Mouse (Mus musculus) lung, embryonic 15.5 days (tissue): ENCODE data around the gene Gm49368. TPM values are rescaled to one million over a fixed set of nuclear protein-coding genes. Genes with fewer than 3 reads are reported as not detected.
"Not testable (repeated sequence)": the region's sequence is repeated elsewhere in the genome, so short reads cannot be mapped to it uniquely, and the experiment has no call there.

Experiments
- ATAC-seq: fragments of 200-750 bp; cut with Nextera tagmentation; 2 replicates; pipeline ENCODE4 v1.8.0; 2017; ENCODE audit warnings: moderate number of reproducible peaks, borderline replicate concordance; ENCODE audit not compliant: low FRiP score, low TSS enrichment; ENCODE audit errors: extremely low read depth
- H3K27ac ChIP-seq: fragments of 300-500 bp; sonication (generic); 2 replicates; pipeline ENCODE4 v1.5.1; 2015; ENCODE audit warnings: moderate library complexity, mild to moderate bottlenecking, inconsistent platforms
- H3K27me3 ChIP-seq: fragments of 300-500 bp; sonication (generic); 2 replicates; pipeline ENCODE4 v1.6.1; 2015; ENCODE audit warnings: inconsistent platforms
- H3K36me3 ChIP-seq: fragments of 300-500 bp; sonication (generic); 2 replicates; pipeline ENCODE4 v1.6.1; 2015; ENCODE audit warnings: inconsistent platforms
- H3K4me1 ChIP-seq: fragments of 300-500 bp; sonication (generic); 2 replicates; pipeline ENCODE4 v1.6.1; 2015; ENCODE audit warnings: inconsistent platforms
- H3K4me2 ChIP-seq: fragments of 300-500 bp; sonication (generic); 2 replicates; pipeline ENCODE4 v1.6.1; 2015; ENCODE audit warnings: inconsistent platforms, mild to moderate bottlenecking, moderate library complexity
- H3K4me3 ChIP-seq: fragments of 300-500 bp; sonication (generic); 2 replicates; pipeline ENCODE4 v1.5.1; 2015; ENCODE audit warnings: mild to moderate bottlenecking, inconsistent platforms
- H3K9ac ChIP-seq: fragments of 300-500 bp; sonication (generic); 2 replicates; pipeline ENCODE4 v1.6.1; 2015; ENCODE audit warnings: inconsistent platforms
- H3K9me3 ChIP-seq: fragments of 300-500 bp; sonication (generic); 2 replicates; pipeline ENCODE4 v1.6.1; 2016; ENCODE audit warnings: inconsistent platforms
- WGBS: fragments of 180-500 bp; shearing (Covaris S2); methylation state at CpG from one replicate; pipeline ENCODE4 v1.1.7; 2015; 5-methylcytosine and 5-hydroxymethylcytosine counted together
- polyA plus RNA-seq: library from polyadenylated mRNA; unstranded; fragments of >200 nt; fragmentation: Nextera tagmentation; extraction: Ambion mirVana; gene quantifications from 2 replicates; pipeline ENCODE4 v1.2.1, GENCODE M21; 2015

The Gm49368 gene
- polyA plus RNA-seq, 1 experiment from 2014 or later, result not detected

DNA sequence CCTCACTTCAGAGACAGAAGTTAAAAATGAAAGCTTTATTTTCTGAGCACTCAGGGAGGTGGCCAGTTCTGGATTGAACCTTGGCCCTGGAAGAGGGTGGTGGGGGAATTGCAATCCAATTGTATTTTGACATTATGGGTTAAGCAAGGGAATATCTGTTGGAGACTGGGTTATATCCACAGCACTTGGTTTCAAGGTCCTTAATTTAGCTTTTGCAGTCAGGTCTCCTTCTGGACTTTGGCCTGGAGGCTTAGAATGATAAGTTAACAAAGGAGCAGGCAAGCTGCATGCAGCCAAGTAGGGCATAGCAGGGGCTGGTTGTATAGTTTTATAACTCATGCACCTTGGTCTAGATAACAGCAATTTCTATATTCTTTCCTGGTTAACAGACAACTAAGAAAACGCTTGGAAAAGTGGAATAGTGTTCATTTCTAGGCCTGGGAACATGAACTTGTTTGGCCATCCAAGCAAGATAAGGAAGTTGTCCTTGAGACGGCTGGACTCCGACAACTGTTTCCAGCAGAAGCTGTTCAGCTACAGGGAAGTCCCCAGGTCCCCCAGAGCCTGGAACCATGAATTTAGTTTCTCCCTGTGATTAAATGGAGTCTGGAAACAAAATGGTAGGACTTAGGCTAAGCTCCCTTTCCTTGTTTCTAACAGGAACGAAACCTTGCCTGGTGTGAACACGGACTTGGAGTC lies 30.0 kb upstream of the Gm49368 start:
- no peak overlapping the region for H3K9ac ChIP-seq
- no peaks in the 10 kb centered on the region for H3K4me1 ChIP-seq
- no peak overlapping the region for H3K4me2 ChIP-seq
- no peaks in the 10 kb centered on the region for H3K36me3 ChIP-seq
- H3K27me3 ChIP-seq, result no peaks in the 10 kb centered on the region
- no peaks in the 10 kb centered on the region for H3K9me3 ChIP-seq
- 83% methylated on average over 5 of the region's 5 CpGs for WGBS
- no peak overlapping the region for H3K4me3 ChIP-seq
- no peak overlapping the region for H3K27ac ChIP-seq
- ATAC-seq, result no peak

DNA sequence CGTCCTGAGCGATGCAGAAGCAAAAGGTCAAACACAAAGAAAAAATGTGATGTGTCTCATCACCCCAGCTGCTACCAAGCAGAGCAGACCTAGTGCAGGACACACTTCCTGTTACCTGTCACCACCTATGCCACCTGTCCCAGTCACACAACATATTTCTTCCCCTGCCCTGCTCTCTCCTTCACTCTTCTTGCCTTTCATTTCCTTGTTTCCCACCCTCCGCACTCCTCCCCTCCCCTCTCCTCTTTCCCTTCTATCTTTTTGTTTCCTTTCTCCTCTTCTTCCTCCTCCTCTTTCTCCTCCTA lies 29.5 kb upstream of the Gm49368 start:
- 82% methylated on average over 3 of the region's 3 CpGs for WGBS
- Histone ChIP-seq H3K4me1 (no peaks in the 10 kb centered on the region), H3K36me3 (no peaks in the 10 kb centered on the region), H3K9me3 (no peaks in the 10 kb centered on the region), H3K4me2 (no peak overlapping the region), H3K4me3 (no peak overlapping the region), H3K9ac (no peak overlapping the region), H3K27ac (no peak overlapping the region), H3K27me3 (no peaks in the 10 kb centered on the region)
- ATAC-seq, result no peak

DNA sequence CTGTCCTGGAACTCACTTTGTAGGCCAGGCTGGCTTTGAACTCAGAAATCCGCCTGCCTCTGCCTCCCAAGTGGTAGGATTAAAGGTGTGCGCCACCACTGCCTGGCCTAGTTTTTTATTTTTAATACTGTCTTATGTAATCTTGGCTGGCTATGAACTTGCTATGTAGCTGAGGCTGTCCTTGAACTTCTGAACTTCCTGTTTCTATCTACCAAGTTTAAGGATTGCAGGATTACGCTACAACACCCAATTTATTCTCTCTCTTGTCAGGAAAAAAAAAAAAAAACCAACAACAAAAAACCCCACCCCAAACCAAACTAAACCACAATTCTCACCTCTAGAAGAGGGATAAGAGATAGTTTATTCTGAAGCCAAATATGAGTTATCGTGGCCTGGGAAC lies 28.9 kb upstream of the Gm49368 start:
- WGBS, result 86% methylated on average over 4 of the region's 4 CpGs
- no peak overlapping the region for H3K9ac ChIP-seq
- no peaks in the 10 kb centered on the region for H3K9me3 ChIP-seq
- no peaks in the 10 kb centered on the region for H3K36me3 ChIP-seq
- no peak overlapping the region for H3K27ac ChIP-seq
- H3K27me3 ChIP-seq, result no peaks in the 10 kb centered on the region
- H3K4me1 ChIP-seq, result no peaks in the 10 kb centered on the region
- no peak overlapping the region for H3K4me3 ChIP-seq
- no peak for ATAC-seq
- H3K4me2 ChIP-seq, result no peak overlapping the region

DNA sequence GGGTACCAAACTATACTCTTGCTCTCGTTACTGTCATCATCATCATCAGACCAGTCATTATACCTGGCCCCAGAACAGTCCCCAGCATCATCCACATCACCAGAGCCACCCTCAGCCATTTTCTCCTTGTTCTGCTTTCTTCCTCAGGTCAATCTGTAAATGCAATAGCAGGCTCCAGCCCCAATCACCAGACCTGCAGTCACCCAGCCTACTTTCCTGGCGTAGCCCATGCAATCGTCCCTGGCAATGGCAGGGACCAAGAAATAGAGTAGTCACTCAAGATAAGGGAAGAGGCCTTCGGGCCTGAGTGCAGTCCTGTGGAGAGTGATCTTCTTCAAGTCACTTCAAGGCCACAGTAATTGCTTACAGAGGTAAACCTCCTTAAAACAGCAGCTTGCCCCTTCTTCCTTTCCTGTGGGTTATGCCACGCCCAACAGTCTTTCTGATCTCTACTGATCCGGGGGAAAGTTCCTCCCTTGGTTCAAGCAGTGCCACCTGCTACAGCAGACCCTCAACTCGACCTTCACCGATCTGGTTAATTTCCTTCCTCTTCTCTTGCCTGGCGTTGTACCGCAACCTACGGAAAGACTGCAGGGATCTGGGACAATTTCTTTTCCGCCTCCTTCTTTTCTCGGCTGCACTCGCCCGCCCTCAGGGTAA lies 20.2 kb upstream of the Gm49368 start:
- not testable (repeated sequence) for H3K9me3 ChIP-seq, H3K27me3 ChIP-seq
- WGBS, result 77% methylated on average over 15 of the region's 15 CpGs

DNA sequence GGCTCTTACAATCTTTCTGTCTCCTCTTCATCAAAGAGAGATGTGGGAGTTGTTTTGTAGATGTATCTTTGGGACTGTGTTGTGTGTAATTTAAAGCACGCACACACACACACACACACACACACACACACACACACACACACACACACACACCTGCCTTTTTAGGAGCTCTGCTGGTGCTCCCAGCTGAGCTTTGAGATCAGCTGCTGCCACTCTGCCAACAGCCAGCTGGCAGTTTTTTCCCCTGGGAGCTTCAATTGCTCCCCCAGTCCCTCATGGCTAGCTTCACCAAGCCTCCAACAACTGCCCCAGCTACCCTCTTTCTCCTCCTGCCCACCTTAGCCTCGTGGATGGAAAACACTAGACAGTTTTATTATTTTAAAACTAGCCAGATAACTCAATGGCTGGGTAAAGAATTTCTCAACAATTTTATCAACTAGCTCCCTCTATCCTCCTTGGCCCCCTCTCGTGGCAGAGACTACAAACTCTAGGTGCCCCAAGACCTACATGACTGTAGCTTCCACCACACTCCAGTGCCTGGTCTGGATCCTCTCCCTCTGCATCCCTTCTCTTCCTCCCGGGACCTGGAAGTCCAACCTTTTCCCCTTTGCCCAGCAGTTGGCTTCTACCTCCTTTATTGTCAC lies 18.2 kb upstream of the Gm49368 start:
- no peaks in the 10 kb centered on the region for H3K36me3 ChIP-seq
- H3K4me1 ChIP-seq, result no peaks in the 10 kb centered on the region
- no peak overlapping the region for H3K4me2 ChIP-seq
- no peak for ATAC-seq
- H3K9me3 ChIP-seq, result no peaks in the 10 kb centered on the region
- H3K27me3 ChIP-seq, result no peaks in the 10 kb centered on the region
- no peak overlapping the region for H3K4me3 ChIP-seq
- WGBS, result 54% methylated on average over 4 of the region's 4 CpGs
- H3K9ac ChIP-seq, result no peak overlapping the region
- no peak overlapping the region for H3K27ac ChIP-seq

More for the DNA sequence above, 20.2 kb upstream of the Gm49368 start:
- not testable (repeated sequence) for ATAC-seq, H3K27ac ChIP-seq, H3K4me2 ChIP-seq, H3K4me1 ChIP-seq, H3K36me3 ChIP-seq, H3K9ac ChIP-seq, H3K4me3 ChIP-seq

DNA sequence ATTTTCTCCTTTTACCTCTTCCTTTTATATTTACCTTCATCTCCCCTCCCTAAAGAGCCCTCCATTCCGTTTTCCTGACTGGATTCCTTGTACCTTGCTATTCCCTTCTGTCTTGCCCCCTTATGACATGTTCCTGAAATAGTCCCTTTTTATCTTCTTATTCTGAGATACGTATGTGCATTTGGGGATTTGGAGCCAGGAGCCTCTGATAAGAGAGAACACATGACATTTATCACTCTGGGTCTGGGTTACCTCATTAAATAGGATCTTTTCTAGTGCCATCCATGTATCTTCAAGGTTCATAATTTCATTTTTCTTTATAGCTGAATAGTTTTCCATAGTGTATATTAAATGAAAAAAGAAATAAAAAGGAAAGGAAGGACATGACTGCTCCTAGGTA lies 16.8 kb upstream of the Gm49368 start:
- Histone ChIP-seq H3K4me1 (no peaks in the 10 kb centered on the region), H3K36me3 (no peaks in the 10 kb centered on the region), H3K27me3 (no peaks in the 10 kb centered on the region), H3K9ac (no peak overlapping the region), H3K4me3 (no peak overlapping the region), H3K9me3 (no peaks in the 10 kb centered on the region), H3K4me2 (no peak overlapping the region), H3K27ac (no peak overlapping the region)
- 44% methylated on average over 2 of the region's 2 CpGs for WGBS
- no peak for ATAC-seq

DNA sequence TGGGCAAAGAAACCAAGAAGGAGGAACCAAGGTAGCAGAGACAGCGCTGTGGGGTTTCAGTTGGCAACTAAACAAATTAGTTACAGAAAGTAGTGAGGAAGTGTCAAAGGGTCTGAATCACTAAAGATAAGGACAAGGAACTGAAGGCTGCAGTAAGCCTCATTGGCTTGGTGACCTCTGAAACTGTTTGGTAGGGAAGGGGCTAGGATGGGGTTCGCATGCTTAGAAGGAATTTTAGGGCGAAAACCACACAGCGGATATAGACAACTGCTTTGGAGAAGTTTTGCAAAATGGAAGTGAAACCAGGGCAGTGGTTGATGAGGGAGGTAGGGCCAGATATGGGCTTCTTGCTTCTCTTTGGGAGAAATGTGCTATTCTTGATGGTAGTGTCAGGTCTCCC lies 13.7 kb upstream of the Gm49368 start:
- no peak for ATAC-seq
- H3K27ac ChIP-seq, result no peak overlapping the region
- 83% methylated on average over 4 of the region's 4 CpGs for WGBS

DNA sequence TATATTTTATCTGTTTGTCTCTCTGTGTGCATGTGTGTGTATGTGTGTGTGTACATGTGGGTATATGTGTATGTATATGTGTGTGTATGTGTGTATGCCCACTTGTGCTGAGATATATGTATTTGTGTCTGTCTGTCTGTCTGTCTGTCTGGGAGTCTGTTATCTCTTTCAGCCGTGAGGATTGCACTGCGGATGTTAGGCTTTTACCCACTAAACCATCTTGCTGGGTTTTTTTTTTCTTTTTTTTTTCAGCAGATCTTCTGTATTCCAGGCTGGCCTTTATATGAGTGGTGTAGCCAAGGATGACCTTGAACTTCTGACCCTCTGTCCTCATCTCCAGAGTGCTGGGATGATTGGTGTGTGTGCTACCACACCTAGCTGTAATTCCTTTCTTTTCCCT lies 13.2 kb upstream of the Gm49368 start:
- Histone ChIP-seq H3K9ac (no peak overlapping the region), H3K4me2 (no peak overlapping the region), H3K4me3 (no peak overlapping the region), H3K36me3 (no peaks in the 10 kb centered on the region), H3K9me3 (no peaks in the 10 kb centered on the region), H3K4me1 (no peaks in the 10 kb centered on the region), H3K27me3 (no peaks in the 10 kb centered on the region), H3K27ac (no peak overlapping the region)
- WGBS, result 76% methylated on average over 2 of the region's 2 CpGs
- ATAC-seq, result no peak

More for the DNA sequence above, 13.7 kb upstream of the Gm49368 start:
- no peaks in the 10 kb centered on the region for H3K36me3 ChIP-seq
- no peaks in the 10 kb centered on the region for H3K9me3 ChIP-seq
- no peaks in the 10 kb centered on the region for H3K4me1 ChIP-seq
- no peaks in the 10 kb centered on the region for H3K27me3 ChIP-seq
- H3K9ac ChIP-seq, result no peak overlapping the region
- no peak overlapping the region for H3K4me2 ChIP-seq
- H3K4me3 ChIP-seq, result no peak overlapping the region

DNA sequence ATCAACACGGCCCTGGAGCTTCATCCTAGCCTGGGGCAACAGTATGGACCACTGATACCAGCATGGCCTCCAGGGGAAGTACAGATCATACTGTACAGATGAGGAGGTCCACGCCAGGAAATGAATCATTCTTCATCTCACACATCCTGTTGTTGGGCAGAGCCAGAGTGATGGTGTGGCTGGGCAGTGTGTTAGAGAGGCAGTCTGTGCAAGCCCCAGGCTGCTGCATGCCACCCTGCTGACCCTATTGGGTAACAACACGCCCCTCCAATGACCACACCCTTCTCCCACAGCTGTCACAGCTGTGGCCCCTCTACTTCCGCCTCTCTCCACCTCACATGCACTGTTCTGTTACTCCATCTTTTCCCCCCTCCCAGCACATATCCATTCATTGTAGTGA lies 11.7 kb upstream of the Gm49368 start:
- no peak overlapping the region for H3K27ac ChIP-seq
- no peaks in the 10 kb centered on the region for H3K36me3 ChIP-seq
- no peak for ATAC-seq
- H3K9ac ChIP-seq, result no peak overlapping the region
- 48% methylated on average over 4 of the region's 4 CpGs for WGBS
- no peak overlapping the region for H3K4me3 ChIP-seq
- no peaks in the 10 kb centered on the region for H3K27me3 ChIP-seq
- H3K9me3 ChIP-seq, result no peaks in the 10 kb centered on the region
- no peak overlapping the region for H3K4me2 ChIP-seq
- H3K4me1 ChIP-seq, result no peaks in the 10 kb centered on the region

DNA sequence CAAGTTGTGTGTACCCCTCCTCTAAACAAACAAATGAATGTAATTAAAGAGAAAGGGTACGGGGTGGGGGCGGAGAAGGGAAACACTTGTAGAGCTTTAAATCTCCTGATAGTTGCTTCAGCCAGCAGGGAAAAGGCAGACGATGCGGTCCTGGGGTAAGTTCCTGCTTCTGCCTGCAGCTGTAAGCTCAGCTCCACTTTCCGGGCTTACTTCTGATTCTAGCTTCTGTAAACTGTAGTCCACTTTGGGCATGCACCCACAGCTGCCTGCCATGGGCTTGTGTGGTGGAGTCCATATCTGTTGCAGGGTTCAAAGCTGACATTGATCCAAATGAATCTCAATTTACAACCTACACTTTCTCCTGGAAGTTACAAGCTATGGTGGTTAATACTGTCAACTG lies 9.4 kb upstream of the Gm49368 start:
- H3K27me3 ChIP-seq, result no peaks in the 10 kb centered on the region
- H3K4me3 ChIP-seq, result no peak overlapping the region
- WGBS, result 51% methylated on average over 5 of the region's 5 CpGs
- ATAC-seq, result no peak
- no peaks in the 10 kb centered on the region for H3K4me1 ChIP-seq
- no peaks in the 10 kb centered on the region for H3K36me3 ChIP-seq
- no peaks in the 10 kb centered on the region for H3K9me3 ChIP-seq
- no peak overlapping the region for H3K9ac ChIP-seq
- H3K4me2 ChIP-seq, result no peak overlapping the region
- no peak overlapping the region for H3K27ac ChIP-seq

DNA sequence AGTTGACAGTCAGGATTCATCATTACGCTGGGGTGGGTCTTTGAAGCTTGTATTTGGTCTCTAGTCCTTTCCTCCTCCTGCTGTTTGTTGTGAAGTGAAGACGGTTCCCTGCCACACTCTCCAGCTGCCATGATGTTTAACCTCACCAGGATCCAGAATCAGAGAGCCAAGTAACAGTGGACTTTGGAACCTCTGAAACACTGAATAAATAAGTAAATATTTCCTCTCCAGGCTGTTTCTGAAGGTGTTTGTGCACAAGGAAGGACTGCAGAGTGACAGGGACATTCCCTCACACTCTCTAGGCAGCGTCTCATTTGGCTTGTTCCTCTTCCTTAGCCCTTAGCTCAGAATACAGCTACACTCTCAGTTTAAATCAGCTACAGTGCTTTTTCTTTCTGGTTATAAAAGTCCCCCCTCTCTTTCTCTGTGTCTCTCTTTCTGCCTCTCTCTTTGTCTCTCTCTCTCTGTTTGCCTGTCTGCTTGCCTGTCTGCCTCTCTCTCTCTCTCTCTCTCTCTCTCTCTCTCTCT lies 5.5 kb upstream of the Gm49368 start:
- no peak for ATAC-seq
- H3K4me2 ChIP-seq, result no peak overlapping the region
- no peak overlapping the region for H3K4me3 ChIP-seq
- no peaks in the 10 kb centered on the region for H3K27me3 ChIP-seq
- no peak overlapping the region for H3K9ac ChIP-seq
- no peaks in the 10 kb centered on the region for H3K9me3 ChIP-seq
- H3K4me1 ChIP-seq, result no peaks in the 10 kb centered on the region
- H3K36me3 ChIP-seq, result no peaks in the 10 kb centered on the region
- no peak overlapping the region for H3K27ac ChIP-seq
- WGBS, result 43% methylated on average over 3 of the region's 3 CpGs

DNA sequence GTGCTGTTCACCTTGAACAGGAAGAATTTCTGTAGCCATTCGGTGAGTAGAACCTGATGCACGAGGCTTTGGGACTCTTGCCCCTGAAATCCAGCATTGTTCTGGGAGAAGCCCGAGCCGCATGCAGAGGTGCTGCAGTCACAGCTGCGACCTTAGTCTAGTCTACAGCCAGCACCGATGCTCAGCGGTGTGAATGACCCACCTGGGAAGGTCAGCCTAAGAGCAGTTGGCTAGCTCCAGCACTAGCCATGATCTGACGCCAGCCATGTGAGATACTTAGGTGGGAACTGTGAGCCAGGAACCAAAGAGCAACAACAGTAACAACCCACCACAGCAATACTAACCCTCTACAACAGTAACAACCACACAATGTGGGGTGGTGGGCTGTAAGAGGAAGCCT lies 4.6 kb upstream of the Gm49368 start:
- Histone ChIP-seq H3K4me1 (no peaks in the 10 kb centered on the region), H3K27ac (no peak overlapping the region), H3K36me3 (no peaks in the 10 kb centered on the region), H3K4me3 (no peak overlapping the region), H3K27me3 (no peaks in the 10 kb centered on the region), H3K9ac (no peak overlapping the region), H3K9me3 (no peaks in the 10 kb centered on the region), H3K4me2 (no peak overlapping the region)
- ATAC-seq, result no peak
- WGBS, result 72% methylated on average over 8 of the region's 8 CpGs
